Mouse (Mus musculus) MN1 (cell line): ENCODE measurements around the gene Eepd1.

Experiments
- DNase-seq: peaks from one replicate; pipeline ENCODE4 v3.0.0-alpha.2; 2016; ENCODE audit warnings: low spot score

Gene Eepd1

GRCm38 (mm10) chr9:25535487-25535886 lies 54.1 kb downstream of the Eepd1 start:
- no peak for DNase-seq

GRCm38 (mm10) chr9:25539461-25539860 lies 58.1 kb downstream of the Eepd1 start:
- DNase-seq = no peak

- no peak for DNase-seq
Observed at GRCm38 (mm10) chr9:25541355-25541754, 60.0 kb downstream of the Eepd1 start.

- no peak for DNase-seq
Observed at GRCm38 (mm10) chr9:25545212-25545611, 63.9 kb downstream of the Eepd1 start.

GRCm38 (mm10) chr9:25549130-25550060 lies 68.0 kb downstream of the Eepd1 start:
- DNase-seq = no peak

- no peak for DNase-seq
Observed at GRCm38 (mm10) chr9:25550196-25550595, 68.8 kb downstream of the Eepd1 start.

GRCm38 (mm10) chr9:25552532-25552931 lies 71.2 kb downstream of the Eepd1 start:
- DNase-seq = no peak

- DNase-seq = no peak
Observed at GRCm38 (mm10) chr9:25554246-25554803, 73.0 kb downstream of the Eepd1 start.

GRCm38 (mm10) chr9:25555261-25555660 lies 73.9 kb downstream of the Eepd1 start:
- no peak for DNase-seq

GRCm38 (mm10) chr9:25556008-25556407 lies 74.7 kb downstream of the Eepd1 start:
- DNase-seq = no peak

- no peak for DNase-seq
Observed at GRCm38 (mm10) chr9:25557378-25557777, 76.0 kb downstream of the Eepd1 start.

- DNase-seq = no peak
Observed at GRCm38 (mm10) chr9:25558834-25559233, 77.5 kb downstream of the Eepd1 start.

- DNase-seq = no peak
Observed at GRCm38 (mm10) chr9:25560016-25560758, 78.8 kb downstream of the Eepd1 start.

- no peak for DNase-seq
Observed at GRCm38 (mm10) chr9:25561143-25561542, 79.8 kb downstream of the Eepd1 start.

- DNase-seq = no peak
Observed at GRCm38 (mm10) chr9:25563806-25564205, 82.5 kb downstream of the Eepd1 start.

- no peak for DNase-seq
Observed at GRCm38 (mm10) chr9:25567071-25567470, 85.7 kb downstream of the Eepd1 start.

- no peak for DNase-seq
Observed at GRCm38 (mm10) chr9:25568783-25569182, 87.4 kb downstream of the Eepd1 start.

- no peak for DNase-seq
Observed at GRCm38 (mm10) chr9:25570011-25570410, 88.7 kb downstream of the Eepd1 start.

GRCm38 (mm10) chr9:25570436-25570835 lies 89.1 kb downstream of the Eepd1 start:
- DNase-seq = no peak

GRCm38 (mm10) chr9:25571381-25571780 lies 90.0 kb downstream of the Eepd1 start:
- no peak for DNase-seq

GRCm38 (mm10) chr9:25573753-25574152 lies 92.4 kb downstream of the Eepd1 start:
- DNase-seq = no peak

- no peak for DNase-seq
Observed at GRCm38 (mm10) chr9:25574186-25574585, 92.8 kb downstream of the Eepd1 start.
